Mouse (Mus musculus) limb, embryonic 10.5 days (tissue): Measurements from ENCODE around the gene Btnl10. TPM values are rescaled to one million over a fixed set of nuclear protein-coding genes. Genes with fewer than 3 reads are reported as not detected.

Experiments used
- DNase-seq: peaks from one replicate; pipeline ENCODE4 v3.0.0-alpha.2; 2017; ENCODE audit warnings: low spot score
- H3K27ac ChIP-seq: fragments of 300-500 bp; sonication (generic); 2 replicates; pipeline ENCODE4 v1.5.1; 2016; ENCODE audit warnings: mild to moderate bottlenecking
- H3K27me3 ChIP-seq: fragments of 300-500 bp; sonication (generic); 2 replicates; pipeline ENCODE4 v1.6.1; 2016; ENCODE audit warnings: low read depth, mild to moderate bottlenecking; ENCODE audit not compliant: poor library complexity, severe bottlenecking
- H3K36me3 ChIP-seq: fragments of 300-500 bp; sonication (generic); 2 replicates; pipeline ENCODE4 v1.6.1; 2016; ENCODE audit warnings: mild to moderate bottlenecking, moderate library complexity
- H3K4me1 ChIP-seq: fragments of 300-500 bp; sonication (generic); 2 replicates; pipeline ENCODE4 v1.6.1; 2016
- H3K4me3 ChIP-seq: fragments of 300-500 bp; sonication (generic); 2 replicates; pipeline ENCODE4 v1.5.1; 2016; ENCODE audit warnings: mild to moderate bottlenecking, moderate library complexity
- H3K9me3 ChIP-seq: fragments of 300-500 bp; sonication (generic); replicated peaks from 2 replicates; pipeline ENCODE4 v1.6.1; 2016; ENCODE audit warnings: mild to moderate bottlenecking
- WGBS: fragments of 180-500 bp; shearing (Covaris S2); methylation state at CpG from one replicate; pipeline ENCODE4 v1.1.7; 2016; 5-methylcytosine and 5-hydroxymethylcytosine counted together
- microRNA-seq: library from miRNA; unstranded; fragments of <30 nt; microRNA quantifications from one replicate; pipeline ENCODE4, GENCODE M21; 2017
- polyA plus RNA-seq: library from polyadenylated mRNA; unstranded; fragments of >200 nt; fragmentation: Nextera tagmentation; extraction: Ambion mirVana; gene quantifications from 2 replicates; pipeline ENCODE4 v1.2.1, GENCODE M21; 2016

The Btnl10 gene
- polyA plus RNA-seq, 1 experiment from 2014 or later: 0.05 TPM

DNA sequence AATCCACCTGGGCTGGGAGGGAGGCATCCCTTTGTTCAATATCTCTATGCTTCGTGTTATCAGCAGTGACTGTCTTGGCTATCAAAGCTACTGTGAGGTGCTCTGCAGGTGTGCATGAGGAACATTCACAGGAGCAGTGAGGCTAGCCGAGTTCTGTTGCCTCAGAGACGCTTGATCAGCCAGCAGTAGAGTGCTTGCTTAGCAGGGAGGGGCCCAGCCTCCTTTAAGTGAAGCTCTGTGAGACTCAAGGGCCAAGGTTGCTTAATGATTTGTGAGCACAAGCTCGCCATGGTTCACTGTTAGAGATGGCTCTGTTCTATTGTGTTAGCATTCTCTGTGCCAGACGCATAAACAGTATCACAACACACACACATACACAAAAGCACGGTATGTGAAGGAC, 52.0 kb downstream of the Btnl10 start:
- Histone ChIP-seq H3K27ac (no peak overlapping the region), H3K27me3 (no peaks in the 10 kb centered on the region), H3K4me3 (no peak overlapping the region), H3K4me1 (peaks cover 10% of the 10 kb centered on the region), H3K9me3 (no peaks in the 10 kb centered on the region), H3K36me3 (peaks cover 64% of the 10 kb centered on the region)
- WGBS: 79% methylated on average over 6 of the region's 6 CpGs
- DNase-seq: no peak

DNA sequence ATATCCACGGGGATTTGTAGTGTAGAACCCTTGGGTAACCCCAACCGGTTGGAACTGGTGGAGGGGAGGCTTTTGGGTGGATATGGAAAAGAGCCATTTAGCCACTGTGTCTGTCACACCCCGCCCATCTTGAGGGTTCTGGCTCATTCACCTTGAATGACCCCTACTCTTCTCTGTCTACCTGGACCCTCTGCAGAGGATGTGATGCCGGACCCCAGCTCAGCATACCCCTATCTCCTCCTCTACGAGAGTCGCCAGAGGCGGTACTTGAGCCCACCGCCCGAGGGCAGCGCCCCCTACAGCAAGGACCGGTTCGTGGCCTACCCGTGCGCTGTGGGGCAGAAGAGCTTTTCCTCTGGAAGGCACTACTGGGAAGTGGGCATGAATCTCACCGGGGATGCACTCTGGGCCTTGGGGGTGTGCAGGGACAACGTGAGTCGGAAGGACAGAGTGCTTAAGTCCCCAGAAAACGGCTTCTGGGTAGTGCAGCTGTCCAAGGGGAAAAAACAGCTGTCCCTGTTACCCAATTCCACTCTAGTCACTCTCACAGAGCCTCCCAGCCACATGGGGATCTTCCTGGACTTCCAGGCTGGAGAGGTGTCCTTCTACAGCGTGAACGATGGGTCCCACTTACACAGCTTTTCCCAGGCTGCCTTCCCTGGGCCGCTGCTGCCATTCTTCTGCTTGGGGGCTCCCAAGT, 53.3 kb downstream of the Btnl10 start:
- H3K27ac ChIP-seq: no peak overlapping the region
- no peaks in the 10 kb centered on the region for H3K27me3 ChIP-seq
- no peak for DNase-seq
- WGBS: 88% methylated on average over 21 of the region's 21 CpGs
- no peak overlapping the region for H3K4me3 ChIP-seq
- H3K9me3 ChIP-seq: no peaks in the 10 kb centered on the region
- H3K36me3 ChIP-seq: peaks cover 77% of the 10 kb centered on the region
- H3K4me1 ChIP-seq: 0 out of 2 replicates have a peak, but pooled peaks cover 4% of the 10 kb centered on the region

DNA sequence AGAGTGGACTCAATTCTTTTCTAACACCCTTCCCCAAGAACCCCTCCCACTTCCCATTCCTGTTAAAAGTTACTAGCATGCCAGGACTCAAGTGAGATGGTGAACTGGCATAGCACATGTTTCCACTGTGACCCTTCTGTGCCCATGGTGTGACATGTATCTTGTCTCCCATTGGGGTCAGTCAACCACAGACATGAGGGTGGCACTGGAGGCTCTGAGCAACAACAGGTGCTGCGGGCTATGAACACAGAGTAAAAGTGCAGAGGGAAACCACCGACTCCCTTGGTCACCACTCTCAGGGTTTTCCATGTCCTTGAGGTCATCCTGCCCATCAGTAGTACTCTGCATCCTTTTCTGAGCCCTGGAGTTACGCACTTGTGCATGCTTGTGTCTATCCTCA, 54.1 kb downstream of the Btnl10 start:
- Histone ChIP-seq H3K9me3 (no peaks in the 10 kb centered on the region), H3K36me3 (peaks cover 77% of the 10 kb centered on the region), H3K27me3 (no peaks in the 10 kb centered on the region), H3K4me1 (peaks cover 4% of the 10 kb centered on the region; the same call in 1 of the 2 replicates), H3K4me3 (no peak overlapping the region), H3K27ac (no peak overlapping the region)
- DNase-seq: no peak
- 99% methylated on average over 3 of the region's 3 CpGs for WGBS

DNA sequence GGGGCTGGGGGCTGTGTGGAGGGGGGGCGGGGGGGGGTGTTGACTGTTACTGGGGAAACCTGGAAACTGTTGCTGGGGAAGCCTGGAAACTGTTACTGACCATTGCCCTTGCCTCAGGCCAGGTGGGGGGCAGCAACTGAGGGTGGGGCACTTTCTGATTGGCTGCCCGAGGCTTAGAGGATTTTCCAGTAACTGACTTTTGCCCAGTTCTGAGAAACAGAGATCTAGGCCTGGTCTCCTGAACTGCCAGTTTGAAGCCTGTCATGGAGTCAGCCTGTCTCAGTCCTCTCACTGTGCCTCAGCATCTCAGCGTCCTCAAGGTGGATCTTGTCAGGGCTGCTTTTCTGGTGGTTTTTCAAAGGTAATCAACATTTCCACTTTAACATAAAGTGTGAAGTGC, 56.7 kb downstream of the Btnl10 start:
- Histone ChIP-seq H3K27ac (no peak overlapping the region), H3K4me1 (peaks cover 19% of the 10 kb centered on the region), H3K36me3 (peaks cover 56% of the 10 kb centered on the region), H3K9me3 (no peaks in the 10 kb centered on the region), H3K4me3 (no peak overlapping the region), H3K27me3 (no peaks in the 10 kb centered on the region)
- DNase-seq: no peak
- WGBS: 91% methylated on average over 3 of the region's 3 CpGs

Small RNA genes lying within 50 kb of the gene (microRNA-seq; reads per million reads assigned to microRNA genes)
- not detected for gene Gm44313

Other genes with a start within 250 kb of the Btnl10 start
- gene Olfr320, start 236.8 kb upstream of the Btnl10 start, polyA plus RNA-seq: not detected in 2 replicates
- gene Olfr319, start 218.7 kb upstream of the Btnl10 start, polyA plus RNA-seq: not detected in 2 replicates
- not detected in 2 replicates for gene Olfr318, start 193.9 kb upstream of the Btnl10 start, polyA plus RNA-seq
- not detected in 2 replicates for gene Olfr317, start 178.7 kb upstream of the Btnl10 start, polyA plus RNA-seq
- gene Olfr316, start 165.2 kb upstream of the Btnl10 start, polyA plus RNA-seq: not detected in 2 replicates
- not detected in 2 replicates for gene Olfr315, start 144.7 kb upstream of the Btnl10 start, polyA plus RNA-seq
- gene Olfr314, start 135.0 kb upstream of the Btnl10 start, polyA plus RNA-seq: not detected in 2 replicates
- not detected in 2 replicates for gene Fam183b, start 115.9 kb upstream of the Btnl10 start, polyA plus RNA-seq
- not detected in 2 replicates for gene Olfr313, start 102.9 kb upstream of the Btnl10 start, polyA plus RNA-seq
- not detected in 2 replicates for gene Olfr312, start 88.7 kb upstream of the Btnl10 start, polyA plus RNA-seq
- gene Olfr311, start 78.7 kb upstream of the Btnl10 start, polyA plus RNA-seq: not detected in 2 replicates
- 7.8 and 11.0 TPM in 2 replicates for gene Gm12258, start 70.8 kb upstream of the Btnl10 start, polyA plus RNA-seq
- 8.6 and 10.9 TPM in 2 replicates for gene 2810021J22Rik, start 50.7 kb upstream of the Btnl10 start, polyA plus RNA-seq
- 5.7 and 6.9 TPM in 2 replicates for gene Zfp39, start 13.7 kb upstream of the Btnl10 start, polyA plus RNA-seq
- 222 and 238 TPM in 2 replicates for gene Rnf187, start 21.0 kb downstream of the Btnl10 start, polyA plus RNA-seq
- gene Hist3h2ba, start 31.0 kb downstream of the Btnl10 start, polyA plus RNA-seq: 3.2 and 4.5 TPM in 2 replicates
- 8.4 and 11.3 TPM in 2 replicates for gene Hist3h2a, start 36.8 kb downstream of the Btnl10 start, polyA plus RNA-seq
- 0.31 and 0.35 TPM in 2 replicates for gene Trim17, start 36.8 kb downstream of the Btnl10 start, polyA plus RNA-seq
- gene Trim11, start 60.2 kb downstream of the Btnl10 start, polyA plus RNA-seq: 17.8 and 20.7 TPM in 2 replicates
- 0.11 and 0.13 TPM in 2 replicates for gene Obscn, start 218.5 kb downstream of the Btnl10 start, polyA plus RNA-seq
- gene Iba57, start 245.8 kb downstream of the Btnl10 start, polyA plus RNA-seq: 3.3 and 4.5 TPM in 2 replicates